Mouse (Mus musculus): ENCODE results near the gene Brsk2. TPM values are rescaled to one million over a fixed set of nuclear protein-coding genes. Genes with fewer than 3 reads are reported as not detected.

The Brsk2 gene
- total RNA-seq, 2 experiments from 2014 or later: 170 to 190 TPM

- no peak for DNase-seq (ENCODE audit: extremely low spot score in 1 of 2, low spot score in 1 of 2)
Observed at GRCm38 (mm10) chr7:142020827-142021226, 71.3 kb downstream of the Brsk2 start.

DNA sequence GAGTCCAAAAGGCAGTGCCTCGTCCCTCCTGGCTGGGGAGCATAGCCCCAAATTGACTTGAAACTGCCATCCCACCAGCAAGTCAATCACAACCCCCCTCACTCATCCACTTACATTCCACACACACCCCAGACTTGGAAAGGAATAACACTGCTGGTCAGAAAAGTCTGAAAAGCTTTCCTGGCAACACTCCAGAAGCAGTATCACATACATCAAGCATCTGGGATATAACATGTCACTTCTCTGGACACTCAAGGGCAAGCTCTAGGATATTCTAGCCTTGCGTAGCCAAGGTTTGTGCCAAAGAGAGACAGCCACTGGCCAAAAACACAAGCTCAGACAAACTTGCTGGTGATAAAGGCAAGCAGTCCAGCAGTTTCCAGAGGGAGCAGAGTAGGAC is 75.6 kb downstream of the Brsk2 start:
- no peak for DNase-seq (ENCODE audit: extremely low spot score in 1 of 2, low spot score in 1 of 2)

DNA sequence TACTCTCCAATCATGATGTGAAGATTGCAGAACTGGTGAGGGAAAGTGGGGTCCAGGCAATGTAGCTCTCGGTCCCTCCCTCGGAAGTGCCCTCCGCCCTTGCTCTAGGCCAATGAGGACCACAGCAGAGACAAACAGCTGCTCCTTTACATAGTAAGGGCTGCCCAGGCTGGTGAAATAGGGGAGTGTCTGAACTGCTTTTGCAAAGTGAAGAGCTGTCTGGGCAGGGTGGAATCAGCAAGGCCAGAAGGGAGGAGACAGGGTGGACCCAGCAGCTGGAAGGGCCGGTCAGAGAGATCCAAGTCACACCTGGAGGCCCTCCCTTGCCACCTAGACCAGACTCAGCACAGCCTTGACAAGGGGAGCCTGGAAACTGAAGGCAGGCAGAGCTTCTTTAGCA is 76.4 kb downstream of the Brsk2 start:
- DNase-seq (ENCODE audit: extremely low spot score in 1 of 2, low spot score in 1 of 2): no peak

DNA sequence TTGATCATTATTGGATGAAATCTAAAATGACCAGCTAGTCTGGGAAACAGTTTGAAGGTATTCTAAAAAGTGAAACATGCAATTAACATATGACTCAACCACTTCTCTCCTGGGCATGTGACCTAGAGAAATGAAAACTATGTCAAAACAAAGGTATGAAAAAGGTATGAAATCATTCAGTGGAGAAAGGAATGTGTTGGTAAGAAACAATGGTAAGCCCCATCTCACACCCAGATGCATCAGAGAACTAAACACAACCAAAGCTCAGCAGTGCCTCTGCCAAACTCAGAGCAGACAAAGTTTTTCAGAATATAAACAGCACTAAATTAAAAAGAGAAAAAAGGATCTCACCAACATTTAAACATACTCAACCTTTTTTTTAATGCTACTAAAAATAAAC is 80.5 kb downstream of the Brsk2 start:
- DNase-seq (ENCODE audit: extremely low spot score in 1 of 2, low spot score in 1 of 2): no peak

DNA sequence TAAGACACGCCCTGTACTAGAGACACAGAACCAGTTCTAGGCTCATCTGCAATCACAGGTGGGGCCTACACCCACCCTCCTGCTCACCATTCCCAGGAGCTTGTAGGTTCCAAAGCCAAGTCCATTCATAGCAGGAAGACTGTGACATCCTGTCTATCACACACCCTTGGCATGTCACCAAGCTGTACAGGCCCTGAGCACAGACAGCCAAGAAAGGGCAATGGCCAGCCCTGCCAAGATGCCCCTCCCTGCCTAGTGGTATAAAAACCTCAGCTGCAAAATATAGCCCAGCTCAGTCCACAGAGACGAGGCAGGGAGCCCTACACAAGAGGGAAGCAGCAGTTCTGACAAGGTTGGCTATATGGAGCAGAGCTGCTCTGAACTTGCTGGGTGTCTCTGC is 84.6 kb downstream of the Brsk2 start:
- no peak for DNase-seq (ENCODE audit: extremely low spot score in 1 of 2, low spot score in 1 of 2)

DNA sequence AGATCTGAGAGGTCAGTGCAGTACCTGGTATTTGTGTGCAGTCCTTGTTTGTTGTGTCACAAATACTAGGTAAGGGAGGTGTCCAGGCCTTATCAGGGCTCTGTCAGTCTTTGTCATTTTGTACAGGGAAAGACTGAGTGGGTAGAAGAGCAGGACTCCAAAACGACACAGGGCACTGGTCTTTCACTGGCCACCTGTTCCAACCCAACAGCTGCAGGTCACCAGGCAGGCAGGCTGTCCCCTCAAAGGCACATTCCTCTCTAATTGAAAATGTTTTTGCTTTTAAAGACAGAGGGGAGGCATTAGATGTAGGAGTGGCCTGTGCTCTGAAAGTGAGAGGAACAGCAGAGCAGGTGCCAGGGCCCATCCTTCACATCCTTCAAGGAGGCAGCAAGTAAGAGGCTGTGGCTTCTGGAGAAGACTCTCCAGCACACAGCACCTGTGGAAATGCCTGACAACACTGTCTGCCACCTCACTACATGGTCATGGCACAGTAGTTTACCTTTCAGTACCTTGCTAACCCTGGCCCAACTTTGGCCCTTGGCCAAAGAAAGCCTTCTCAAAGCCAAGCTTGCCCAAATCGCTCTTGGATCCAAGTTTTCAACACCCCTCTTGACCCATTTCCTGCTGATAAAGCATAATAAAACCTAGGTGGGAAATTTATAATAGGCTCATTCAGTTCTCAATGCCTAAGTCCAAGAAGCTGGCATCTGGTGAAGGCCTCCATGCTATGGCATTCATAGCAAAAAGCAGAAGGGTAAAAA is 85.7 kb downstream of the Brsk2 start:
- DNase-seq (ENCODE audit: extremely low spot score in 1 of 2, low spot score in 1 of 2): no peak

DNA sequence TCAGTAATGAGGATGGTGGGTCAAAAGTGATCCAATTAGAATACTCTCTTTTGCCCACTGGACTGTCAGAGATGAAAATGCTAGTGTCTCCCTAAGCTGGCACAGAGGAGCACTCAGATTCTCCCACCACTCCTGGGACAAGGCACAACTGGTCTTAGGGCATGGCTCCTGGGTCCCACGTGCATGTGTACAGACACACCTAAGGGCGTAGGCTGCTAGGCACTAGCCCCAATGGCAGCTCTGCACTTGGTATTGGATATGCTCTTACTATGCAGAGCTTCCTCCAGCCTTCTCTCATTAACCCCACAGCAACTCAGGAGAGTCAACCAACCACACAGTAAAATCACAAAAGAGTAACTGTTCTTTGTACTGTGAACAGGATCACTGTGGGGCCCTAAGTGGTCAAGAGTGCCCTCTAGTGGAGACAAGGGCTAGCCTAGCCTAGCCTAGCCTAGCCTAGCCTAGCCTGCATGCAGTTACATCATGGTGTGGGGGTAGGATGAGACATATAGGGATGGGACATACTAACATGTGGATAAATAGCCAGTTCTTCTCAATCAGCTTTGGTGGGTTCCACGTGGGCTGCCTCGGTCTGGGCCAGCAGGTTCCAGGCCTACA is 88.1 kb downstream of the Brsk2 start:
- peak; percentile 16 to 45 for DNase-seq (ENCODE audit: extremely low spot score in 1 of 2, low spot score in 1 of 2)

DNA sequence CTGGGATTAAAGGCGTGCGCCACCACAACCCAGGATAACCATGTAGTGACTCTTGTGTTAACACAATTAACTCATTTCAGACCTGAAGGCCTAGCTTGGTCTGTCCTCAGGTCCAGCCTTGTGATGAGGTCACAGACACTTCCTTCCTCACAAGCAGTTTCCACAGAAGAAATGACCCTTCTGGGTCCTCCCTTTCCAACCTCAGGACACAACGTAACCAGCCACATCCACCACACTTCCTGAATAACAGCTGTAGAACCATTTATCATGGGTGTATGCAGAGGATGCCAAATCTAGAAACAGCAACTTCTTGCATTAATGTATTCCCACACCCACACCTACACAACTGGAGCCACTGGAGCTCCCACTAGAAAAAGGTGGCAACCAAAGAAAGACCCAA is 91.2 kb downstream of the Brsk2 start:
- DNase-seq (ENCODE audit: extremely low spot score in 1 of 2, low spot score in 1 of 2): no peak

GRCm38 (mm10) chr7:142045344-142045743 is 95.8 kb downstream of the Brsk2 start:
- DNase-seq (ENCODE audit: extremely low spot score in 1 of 2, low spot score in 1 of 2): no peak

DNA sequence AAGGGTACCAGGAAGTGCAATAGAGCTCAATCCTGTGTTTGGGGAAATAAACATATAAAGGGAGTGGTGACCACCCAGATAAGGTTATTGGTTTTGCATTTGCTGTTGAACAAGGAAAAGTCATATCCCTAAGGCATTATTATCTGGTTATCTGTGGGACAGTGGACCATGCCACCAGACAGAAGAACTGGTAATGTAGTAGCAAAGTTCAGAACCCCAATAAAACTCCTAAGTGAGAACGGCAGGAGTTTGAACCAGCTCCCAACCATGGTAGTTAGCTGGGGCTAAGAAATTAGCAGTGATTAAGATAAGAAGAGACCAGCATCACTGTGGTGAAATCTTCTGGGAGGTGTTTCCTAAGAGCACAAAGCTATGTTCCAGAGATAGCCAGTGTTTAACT is 96.4 kb downstream of the Brsk2 start:
- no peak for DNase-seq (ENCODE audit: extremely low spot score in 1 of 2, low spot score in 1 of 2)

DNA sequence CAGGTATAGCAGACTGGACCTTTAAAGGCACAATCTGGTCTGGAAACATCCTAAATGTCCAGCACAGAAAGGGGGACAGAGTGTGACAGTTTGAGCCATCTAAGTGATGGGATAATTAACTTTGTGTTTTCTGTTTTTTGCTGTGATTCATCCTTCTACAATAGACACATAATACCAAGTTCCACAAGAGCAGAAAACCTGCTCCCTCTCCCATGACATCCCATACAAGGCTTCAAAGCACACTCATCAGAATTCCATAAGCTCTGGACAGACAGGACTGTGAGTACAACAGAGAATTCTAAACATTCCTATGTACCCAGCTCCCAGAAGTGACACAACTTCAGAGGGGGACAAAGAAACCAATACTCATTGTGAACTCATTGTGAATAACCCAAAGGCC is 101.0 kb downstream of the Brsk2 start:
- DNase-seq (ENCODE audit: extremely low spot score in 1 of 2, low spot score in 1 of 2): no peak

Small RNA genes lying within 50 kb of the gene (microRNA-seq; reads per million reads assigned to microRNA genes)
- 2.2 to 4.4 reads per million in 2 experiments for gene Mir3104

Other genes starting within 250 kb of the Brsk2 start
- gene Muc5ac, start 160.8 kb upstream of the Brsk2 start, total RNA-seq (2021): not detected
- not detected for gene Muc5b, start 110.7 kb upstream of the Brsk2 start, total RNA-seq (2021)
- 100 to 1,000 TPM; 126 to 131 TPM for gene Tollip, start 31.2 kb upstream of the Brsk2 start, total RNA-seq (2021)
- gene Mob2, start 111.3 kb downstream of the Brsk2 start, total RNA-seq (2021): 10 to 100 TPM; 27.0 to 29.1 TPM
- gene Dusp8, start 146.1 kb downstream of the Brsk2 start, total RNA-seq (2021): 100 to 1,000 TPM; 127 to 139 TPM
- gene Gm45618, start 171.0 kb downstream of the Brsk2 start, total RNA-seq (2021): not detected
- not detected for gene Gm39115, start 186.3 kb downstream of the Brsk2 start, total RNA-seq (2021)
- gene Gm45337, start 194.9 kb downstream of the Brsk2 start, total RNA-seq (2021): not detected
- not detected for gene Gm29735, start 207.4 kb downstream of the Brsk2 start, total RNA-seq (2021)
- not detected for gene Gm4553, start 216.0 kb downstream of the Brsk2 start, total RNA-seq (2021)
- not detected for gene Krtap5-2, start 226.3 kb downstream of the Brsk2 start, total RNA-seq (2021)
- not detected for gene Gm10153, start 240.6 kb downstream of the Brsk2 start, total RNA-seq (2021)